Mouse (Mus musculus) ES-Bruce4 (cell line): Measurements from ENCODE around the gene Pip4k2b. TPM values are rescaled to one million over a fixed set of nuclear protein-coding genes. Genes with fewer than 3 reads are reported as not detected.

Source experiments
- H3K27ac ChIP-seq: 2 replicates; pipeline ENCODE4 v1.5.1; 2012; ENCODE audit warnings: low read length, inconsistent platforms; ENCODE audit not compliant: insufficient read depth
- H3K27me3 ChIP-seq: 2 replicates; pipeline ENCODE4 v1.6.1; 2012; ENCODE audit warnings: mild to moderate bottlenecking, low read length, inconsistent platforms; ENCODE audit not compliant: control insufficient read depth, poor library complexity, insufficient read depth, severe bottlenecking
- H3K36me3 ChIP-seq: 2 replicates; pipeline ENCODE4 v1.6.1; 2012; ENCODE audit warnings: inconsistent platforms, mild to moderate bottlenecking, low read length, moderate library complexity; ENCODE audit not compliant: control insufficient read depth, poor library complexity, insufficient read depth, severe bottlenecking
- H3K4me1 ChIP-seq: one replicate; pipeline ENCODE4 v1.8.1; 2011; ENCODE audit warnings: low read length; ENCODE audit not compliant: control insufficient read depth, insufficient read depth
- H3K4me3 ChIP-seq: 2 replicates; pipeline ENCODE4 v1.5.1; 2011; ENCODE audit warnings: low read depth, mild to moderate bottlenecking, low read length
- H3K9ac ChIP-seq: 2 replicates; pipeline ENCODE4 v1.6.1; 2012; ENCODE audit warnings: low read depth, mild to moderate bottlenecking, inconsistent platforms; ENCODE audit not compliant: poor library complexity, severe bottlenecking
- H3K9me3 ChIP-seq: replicated peaks from 2 replicates; pipeline ENCODE4 v1.6.1; 2012; ENCODE audit warnings: mild to moderate bottlenecking, low read length, inconsistent platforms; ENCODE audit not compliant: control insufficient read depth, poor library complexity, insufficient read depth, severe bottlenecking
- CTCF ChIP-seq: IDR thresholded peaks from one replicate; pipeline ENCODE4 v1.8.1; 2011; ENCODE audit warnings: low read depth, low read length
- EP300 ChIP-seq: IDR thresholded peaks from 2 replicates; pipeline ENCODE4 v1.6.1; 2011; ENCODE audit warnings: low read depth, low read length; ENCODE audit not compliant: insufficient read depth
- POLR2A ChIP-seq: IDR thresholded peaks from one replicate; pipeline ENCODE4 v1.8.1; 2011; ENCODE audit warnings: low read length; ENCODE audit not compliant: insufficient read depth
- polyA plus RNA-seq: library from polyadenylated mRNA; stranded (reverse); fragments of >200 nt; gene quantifications from 2 replicates; pipeline ENCODE4 v1.2.4, GENCODE M21; 2011; ENCODE audit warnings: low read depth; ENCODE audit not compliant: missing spikeins, insufficient read depth, insufficient read length

Gene Pip4k2b
- polyA plus RNA-seq, 1 experiment: 35.0 TPM

DNA sequence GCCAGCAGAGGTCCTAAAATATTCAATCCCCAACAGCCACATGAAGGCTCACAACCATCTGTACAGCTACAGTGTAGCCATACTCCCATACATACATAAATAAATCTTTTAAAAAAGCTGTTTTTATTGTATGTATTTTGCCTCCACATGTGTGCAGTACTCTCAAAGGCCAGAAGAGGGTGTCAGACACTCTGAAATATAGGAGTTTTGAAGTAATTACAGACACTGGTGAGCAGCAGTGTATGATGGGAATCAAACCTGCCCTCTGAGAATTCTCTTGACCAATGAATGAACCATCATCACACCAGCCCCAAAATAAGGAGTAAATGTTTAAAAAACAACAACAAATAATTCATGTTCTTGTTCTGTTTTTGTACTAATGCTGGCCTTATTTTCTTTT is 17.1 kb upstream of the Pip4k2b start:
- no peak overlapping the region for H3K9ac ChIP-seq
- H3K27ac ChIP-seq: no peak overlapping the region
- H3K27me3 ChIP-seq: no peaks in the 10 kb centered on the region
- no peak overlapping the region for H3K4me3 ChIP-seq
- peaks cover 2% of the 10 kb centered on the region for H3K4me1 ChIP-seq
- peaks cover 15% of the 10 kb centered on the region for H3K36me3 ChIP-seq
- H3K9me3 ChIP-seq: no peaks in the 10 kb centered on the region
- TF ChIP-seq EP300: no peak
- TF ChIP-seq CTCF: no peak
- TF ChIP-seq POLR2A: no peak

DNA sequence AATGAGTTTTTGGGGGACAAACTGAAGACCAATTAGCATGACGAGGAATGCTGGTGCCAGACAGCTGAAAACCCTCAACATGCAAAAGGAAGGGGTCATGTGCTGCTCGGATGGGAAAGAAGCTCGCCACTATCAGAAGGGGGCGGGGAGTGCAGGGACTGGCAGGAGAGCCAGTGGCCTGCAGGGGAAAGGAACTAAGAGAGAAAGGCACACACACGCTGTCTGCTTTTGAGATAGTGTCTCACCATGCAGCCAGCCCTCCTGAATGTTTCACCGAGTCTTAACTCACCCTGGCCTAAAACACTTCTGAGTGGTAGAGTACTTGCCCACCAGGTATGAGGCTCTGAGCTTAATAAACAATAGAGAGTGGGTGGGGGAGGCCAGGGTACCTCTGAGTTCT is 14.4 kb upstream of the Pip4k2b start:
- Histone ChIP-seq H3K27me3 (no peaks in the 10 kb centered on the region), H3K4me1 (peaks cover 1% of the 10 kb centered on the region), H3K36me3 (peaks cover 18% of the 10 kb centered on the region), H3K9ac (no peak overlapping the region), H3K4me3 (no peak overlapping the region), H3K9me3 (no peaks in the 10 kb centered on the region), H3K27ac (no peak overlapping the region)
- TF ChIP-seq EP300: no peak
- no peak for TF ChIP-seq POLR2A
- no peak for TF ChIP-seq CTCF

DNA sequence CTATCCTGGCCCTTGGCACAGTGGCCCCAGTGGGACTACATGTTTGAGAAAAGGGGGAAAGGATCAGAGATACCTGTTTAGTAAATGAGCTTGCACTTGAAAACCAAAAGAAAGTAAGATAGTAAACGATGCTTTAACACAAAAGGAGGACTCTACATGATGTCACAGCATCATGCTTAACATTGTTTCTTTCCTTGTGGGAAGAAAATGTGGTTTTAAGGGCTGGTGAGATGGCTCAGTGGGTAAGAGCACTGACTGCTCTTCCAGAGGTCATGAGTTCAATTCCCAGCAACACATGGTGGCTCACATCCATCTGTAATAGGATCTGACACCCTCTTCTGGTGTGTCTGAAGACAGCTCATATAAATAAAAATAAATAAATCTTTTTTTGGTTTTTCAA is 13.6 kb upstream of the Pip4k2b start:
- no peaks in the 10 kb centered on the region for H3K27me3 ChIP-seq
- H3K4me3 ChIP-seq: no peak overlapping the region
- TF ChIP-seq EP300 (no peak), CTCF (no peak), POLR2A (no peak)
- H3K9me3 ChIP-seq: no peaks in the 10 kb centered on the region
- H3K4me1 ChIP-seq: no peaks in the 10 kb centered on the region
- no peak overlapping the region for H3K9ac ChIP-seq
- peaks cover 23% of the 10 kb centered on the region for H3K36me3 ChIP-seq
- no peak overlapping the region for H3K27ac ChIP-seq

DNA sequence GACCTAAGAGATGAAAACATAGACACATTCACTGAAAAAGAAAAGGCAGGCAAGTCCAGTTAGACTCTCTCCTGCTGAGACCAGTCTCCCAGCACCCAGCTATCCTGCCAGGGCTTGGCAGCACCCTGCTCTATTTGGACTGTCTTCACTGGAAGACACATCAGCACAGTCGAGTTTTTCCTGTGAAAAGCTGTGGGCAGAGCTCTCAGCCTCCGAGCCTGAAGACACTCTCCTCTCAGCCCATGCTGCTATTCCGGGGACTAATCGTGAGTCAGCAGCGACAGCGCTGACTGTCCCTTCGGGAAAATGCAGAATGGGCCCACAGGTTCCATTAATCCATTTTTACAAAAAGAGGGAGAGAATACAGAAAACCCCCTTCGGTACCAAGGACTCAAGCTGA is 8.8 kb upstream of the Pip4k2b start:
- H3K9me3 ChIP-seq: no peaks in the 10 kb centered on the region
- no peak overlapping the region for H3K9ac ChIP-seq
- no peaks in the 10 kb centered on the region for H3K4me1 ChIP-seq
- no peak overlapping the region for H3K27ac ChIP-seq
- peaks cover 40% of the 10 kb centered on the region for H3K36me3 ChIP-seq
- no peak overlapping the region for H3K4me3 ChIP-seq
- no peak for TF ChIP-seq EP300
- no peak for TF ChIP-seq CTCF
- no peak for TF ChIP-seq POLR2A
- no peaks in the 10 kb centered on the region for H3K27me3 ChIP-seq

DNA sequence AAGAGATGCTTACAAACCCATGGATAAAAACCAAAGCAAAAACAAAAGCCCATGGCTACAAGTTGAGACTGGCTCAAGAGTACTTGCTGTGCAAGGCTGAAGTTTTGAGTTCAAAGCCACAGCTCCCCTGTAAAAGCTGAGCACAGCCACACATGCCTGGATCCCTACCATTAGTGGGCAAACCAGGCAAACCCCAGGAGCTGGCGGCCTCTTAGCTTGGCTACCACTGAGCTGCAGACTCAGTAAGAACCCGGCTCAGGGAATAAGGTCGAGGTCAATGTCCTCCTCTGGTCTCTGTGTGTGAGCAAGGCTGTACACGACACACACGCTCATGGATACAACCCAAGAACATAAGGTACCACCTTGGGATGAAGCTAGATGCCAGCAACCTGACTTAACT is 4.0 kb upstream of the Pip4k2b start:
- Histone ChIP-seq H3K4me1 (no peaks in the 10 kb centered on the region), H3K27ac (no peak overlapping the region), H3K9ac (no peak overlapping the region), H3K27me3 (no peaks in the 10 kb centered on the region), H3K9me3 (no peaks in the 10 kb centered on the region), H3K4me3 (no peak overlapping the region), H3K36me3 (peaks cover 33% of the 10 kb centered on the region)
- TF ChIP-seq EP300 (no peak), CTCF (no peak), POLR2A (no peak)

DNA sequence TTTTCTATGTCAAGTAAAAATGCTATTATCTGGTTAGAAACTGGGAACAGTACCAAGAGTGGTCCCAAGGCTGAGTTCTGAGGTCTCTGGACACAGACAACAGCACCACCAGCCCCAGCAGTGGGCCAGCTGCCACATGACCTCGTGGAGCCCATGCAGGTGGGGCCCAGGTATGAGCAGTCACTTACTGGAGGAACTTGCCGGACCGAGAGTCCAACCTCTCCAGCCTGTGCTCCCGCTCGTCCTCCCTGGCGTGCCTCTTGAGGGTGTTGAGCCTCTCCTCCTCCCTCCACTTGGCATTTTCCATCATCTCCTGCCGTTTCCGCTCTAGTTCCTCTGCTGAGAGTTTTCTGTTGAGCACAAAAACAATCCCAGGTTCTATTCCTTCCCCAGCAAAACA is 3.3 kb upstream of the Pip4k2b start:
- Histone ChIP-seq H3K4me3 (no peak overlapping the region), H3K4me1 (no peaks in the 10 kb centered on the region), H3K27ac (no peak overlapping the region), H3K27me3 (no peaks in the 10 kb centered on the region), H3K9ac (no peak overlapping the region), H3K9me3 (no peaks in the 10 kb centered on the region), H3K36me3 (peaks cover 26% of the 10 kb centered on the region)
- TF ChIP-seq CTCF: no peak
- no peak for TF ChIP-seq POLR2A
- no peak for TF ChIP-seq EP300
